Mouse (Mus musculus): ENCODE data around the gene Ankrd44.

Gene Ankrd44

DNA sequence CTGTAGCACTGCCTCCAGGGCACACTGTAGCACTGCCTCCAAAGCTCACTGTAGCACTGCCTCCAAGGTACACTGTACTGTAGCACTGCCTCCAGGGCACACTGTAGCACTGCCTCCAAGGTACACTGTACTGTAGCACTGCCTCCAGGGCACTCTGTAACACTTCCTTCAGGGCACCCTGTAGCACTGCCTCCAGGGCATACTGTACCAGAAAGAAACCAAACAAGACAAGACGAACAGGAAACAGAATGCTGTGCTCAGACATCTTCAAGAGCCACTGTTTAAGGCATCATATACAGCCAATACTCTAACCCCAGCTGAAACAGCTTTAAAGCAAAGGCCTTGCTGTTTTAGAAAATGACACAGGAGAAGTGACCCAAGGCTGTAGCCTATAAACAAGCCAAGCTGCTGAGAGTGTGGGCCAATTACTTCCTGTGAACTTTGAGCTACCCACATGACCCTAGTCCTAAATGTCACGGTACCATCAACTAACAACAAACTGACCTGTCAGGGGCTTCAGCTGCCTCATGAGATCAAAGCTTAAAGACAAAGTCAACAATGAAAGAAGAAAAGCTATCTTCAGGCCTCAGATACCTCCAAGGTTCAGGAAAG lies 43.2 kb downstream of the Ankrd44 start:
- DNase-seq = no peak

DNA sequence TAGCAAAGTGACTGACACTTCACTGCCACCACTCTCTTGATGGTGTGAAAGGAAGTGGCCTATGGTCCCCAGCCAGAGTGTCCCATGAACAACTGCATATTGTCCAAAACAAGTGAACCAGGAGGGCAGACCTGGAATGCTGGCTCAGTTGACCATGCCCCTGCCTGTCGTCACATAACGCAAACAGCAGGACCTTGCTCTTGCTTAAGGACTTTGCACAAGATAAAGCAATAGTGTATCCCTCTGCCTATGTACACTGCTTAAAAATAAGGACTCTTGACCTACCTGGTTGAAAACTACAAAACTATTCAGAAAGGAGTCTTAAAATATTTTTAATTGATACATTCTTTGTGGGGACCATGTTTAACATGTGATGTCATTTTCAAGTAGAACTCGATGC lies 44.7 kb downstream of the Ankrd44 start:
- no peak for DNase-seq

DNA sequence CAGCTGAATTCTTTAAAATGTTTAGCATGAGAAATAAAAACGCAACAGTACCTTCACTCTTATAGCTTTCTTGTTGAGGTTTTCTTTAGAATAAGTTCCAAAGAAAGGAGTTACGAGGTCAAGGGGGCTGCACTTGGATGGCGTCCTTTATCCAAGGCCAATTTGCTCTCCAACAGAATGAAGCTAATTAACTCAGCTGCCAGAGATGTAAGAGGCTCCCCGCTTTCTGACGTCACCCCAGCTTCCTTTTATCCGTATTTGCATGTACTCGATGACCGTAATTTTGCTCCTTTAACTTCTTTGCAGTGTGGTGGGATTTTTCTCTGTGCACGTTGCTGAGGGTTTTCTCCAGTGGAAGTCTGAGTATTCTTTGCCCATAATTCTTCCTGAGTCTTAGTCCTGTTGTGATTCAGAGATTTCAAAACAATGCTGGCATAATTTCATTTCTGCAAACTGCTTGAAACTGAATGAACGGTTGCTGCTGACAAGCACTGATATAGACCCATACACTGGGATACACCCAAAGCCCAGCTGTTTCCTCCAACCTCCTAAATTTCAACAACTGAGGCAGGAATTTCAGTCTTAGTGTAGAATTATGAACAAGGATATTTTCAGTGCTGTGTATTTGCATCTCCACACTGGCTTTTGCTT lies 48.6 kb downstream of the Ankrd44 start:
- no peak for DNase-seq

DNA sequence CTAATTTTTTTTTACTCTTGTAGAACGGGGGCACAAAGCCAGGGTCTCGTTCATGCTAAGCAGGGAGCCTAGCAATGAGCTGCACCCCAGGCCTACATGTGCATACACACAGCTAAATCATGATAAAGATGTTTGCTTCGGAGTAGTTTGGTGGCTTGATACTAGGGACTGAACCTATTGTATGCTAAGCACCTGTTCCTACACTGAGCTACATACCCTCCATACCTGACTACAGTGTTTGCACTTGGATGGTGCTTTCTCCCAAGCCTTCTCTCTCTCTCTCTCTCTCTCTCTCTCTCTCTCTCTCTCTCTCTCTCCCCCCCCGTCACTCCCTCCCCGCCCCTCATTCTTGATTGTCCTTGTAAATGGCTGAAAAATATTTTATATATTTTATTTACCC lies 49.2 kb downstream of the Ankrd44 start:
- DNase-seq = no peak

DNA sequence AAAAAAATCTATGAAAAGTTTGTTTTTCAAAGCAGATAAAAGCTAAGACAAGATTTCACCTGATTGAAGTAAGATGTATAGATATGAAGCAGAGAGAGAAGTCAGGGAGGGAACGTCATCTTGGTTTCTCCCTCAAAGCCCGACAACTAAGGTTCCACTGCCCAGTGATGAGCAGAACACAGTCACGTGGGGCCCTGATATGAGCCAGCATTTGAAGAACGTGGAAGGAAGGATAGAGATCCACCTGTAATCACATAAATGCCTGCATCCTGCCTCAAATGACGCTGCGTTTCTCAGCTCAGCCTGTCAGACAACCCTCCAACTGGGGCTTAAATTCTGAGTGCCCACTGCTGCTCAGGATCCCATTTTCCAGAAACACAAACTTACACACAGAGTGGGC lies 52.1 kb downstream of the Ankrd44 start:
- DNase-seq = no peak

DNA sequence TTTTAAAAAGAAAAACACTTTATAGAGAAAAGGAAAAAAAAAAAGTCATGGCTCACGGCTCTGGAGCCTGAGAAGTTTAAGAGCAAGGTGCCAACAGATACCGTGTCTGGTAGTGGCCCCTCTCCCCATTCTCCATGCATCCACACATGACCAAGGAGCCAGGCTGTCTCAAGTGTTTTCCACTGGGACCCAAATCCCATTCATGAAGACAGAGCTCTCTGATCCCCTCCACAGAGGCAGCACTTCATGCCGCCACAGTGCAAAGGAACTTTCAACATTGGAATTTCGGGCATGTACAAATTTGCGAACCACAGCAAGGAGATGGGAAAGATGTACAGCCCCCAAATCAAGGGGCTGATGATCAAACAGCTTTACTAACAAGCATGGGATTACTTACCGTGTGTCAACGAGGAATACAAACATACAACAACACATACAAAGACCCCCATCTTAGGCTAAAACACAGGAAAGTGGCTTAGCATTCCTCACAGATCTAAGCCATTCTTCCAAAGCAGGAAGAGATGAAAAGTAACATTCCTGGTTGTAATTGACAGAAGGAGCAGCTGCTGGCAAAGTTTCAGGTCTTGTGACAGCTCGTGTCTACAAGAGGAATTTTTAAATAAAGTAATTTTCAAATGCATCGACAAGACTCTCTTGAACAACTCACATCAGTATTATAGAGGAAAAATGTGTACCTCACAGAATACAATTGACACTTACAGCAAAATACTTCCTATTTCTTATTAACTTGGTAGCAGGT lies 53.1 kb downstream of the Ankrd44 start:
- DNase-seq = no peak

DNA sequence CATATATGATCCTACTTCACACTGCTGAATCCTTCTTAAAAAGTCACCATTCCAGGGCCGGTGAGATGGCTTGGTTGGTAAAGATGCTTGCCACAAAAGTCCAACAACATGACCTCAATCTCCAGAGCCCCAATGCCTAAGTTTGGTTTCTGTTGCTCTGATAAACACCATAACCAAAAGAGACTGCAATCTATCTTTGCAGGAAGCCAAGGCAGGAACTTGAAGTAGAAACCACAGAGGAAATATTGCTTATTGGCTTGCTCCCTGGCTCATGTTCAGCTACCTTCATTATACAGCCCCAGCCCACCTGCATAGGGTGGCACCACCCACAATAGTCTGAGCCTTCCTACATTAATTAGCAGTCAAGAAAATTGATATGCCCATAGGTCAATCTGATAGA lies 54.9 kb downstream of the Ankrd44 start:
- no peak for DNase-seq

DNA sequence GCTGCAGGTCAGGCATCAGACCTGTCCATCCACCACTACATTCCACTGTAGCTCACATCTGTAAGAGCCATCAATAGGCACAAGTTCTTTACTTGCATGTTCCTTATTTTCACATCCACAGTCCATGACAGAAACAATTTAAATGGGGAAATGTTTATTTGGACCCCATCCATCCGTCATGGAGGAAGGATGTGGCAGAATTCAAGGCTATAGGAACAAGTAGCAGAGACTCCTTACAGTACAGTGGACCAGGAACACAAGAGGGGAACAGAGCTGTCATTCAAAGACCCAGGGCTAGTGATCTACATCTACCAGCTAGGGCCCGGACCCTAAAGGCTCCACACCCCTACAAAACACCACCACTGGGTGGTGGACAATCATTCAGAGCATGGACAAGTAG lies 55.6 kb downstream of the Ankrd44 start:
- DNase-seq = no peak

DNA sequence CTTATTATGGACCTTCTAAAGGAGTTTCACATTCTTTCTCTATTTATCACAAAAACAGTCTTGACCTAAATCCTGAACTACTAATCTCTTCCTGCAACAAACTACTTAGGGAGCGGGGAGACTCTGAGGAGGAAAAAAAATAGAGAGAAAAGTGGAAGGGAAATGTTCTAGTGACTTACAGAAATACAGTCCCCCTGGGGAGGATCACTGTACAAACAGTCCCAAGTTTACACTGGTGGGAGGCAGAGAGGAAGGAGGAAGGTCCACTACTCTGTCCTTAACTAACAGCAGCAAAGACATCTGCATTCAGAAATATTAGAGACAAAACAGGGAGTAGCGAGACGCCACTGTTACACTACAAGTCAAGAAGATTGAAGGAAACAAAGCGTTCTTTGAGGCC lies 59.0 kb downstream of the Ankrd44 start:
- DNase-seq = no peak

DNA sequence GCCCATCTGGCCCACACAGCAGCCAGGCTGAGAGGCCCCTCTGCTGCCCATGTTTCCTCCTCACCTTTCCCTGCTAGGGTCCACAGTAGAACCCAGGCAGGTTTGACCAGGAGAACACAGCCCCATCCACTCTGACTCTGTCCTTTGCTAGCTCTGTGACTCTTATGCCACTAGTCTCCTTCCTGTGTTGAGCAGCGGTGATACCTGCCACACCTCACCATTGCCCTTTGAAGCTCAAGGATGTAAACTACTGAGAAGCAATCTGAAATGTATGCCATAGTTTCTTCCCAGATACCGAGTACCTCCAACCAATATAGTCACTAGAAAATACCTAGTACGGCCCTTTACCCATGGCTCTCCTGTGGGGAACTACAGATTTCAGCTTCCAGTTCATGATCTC lies 60.1 kb downstream of the Ankrd44 start:
- DNase-seq = no peak

DNA sequence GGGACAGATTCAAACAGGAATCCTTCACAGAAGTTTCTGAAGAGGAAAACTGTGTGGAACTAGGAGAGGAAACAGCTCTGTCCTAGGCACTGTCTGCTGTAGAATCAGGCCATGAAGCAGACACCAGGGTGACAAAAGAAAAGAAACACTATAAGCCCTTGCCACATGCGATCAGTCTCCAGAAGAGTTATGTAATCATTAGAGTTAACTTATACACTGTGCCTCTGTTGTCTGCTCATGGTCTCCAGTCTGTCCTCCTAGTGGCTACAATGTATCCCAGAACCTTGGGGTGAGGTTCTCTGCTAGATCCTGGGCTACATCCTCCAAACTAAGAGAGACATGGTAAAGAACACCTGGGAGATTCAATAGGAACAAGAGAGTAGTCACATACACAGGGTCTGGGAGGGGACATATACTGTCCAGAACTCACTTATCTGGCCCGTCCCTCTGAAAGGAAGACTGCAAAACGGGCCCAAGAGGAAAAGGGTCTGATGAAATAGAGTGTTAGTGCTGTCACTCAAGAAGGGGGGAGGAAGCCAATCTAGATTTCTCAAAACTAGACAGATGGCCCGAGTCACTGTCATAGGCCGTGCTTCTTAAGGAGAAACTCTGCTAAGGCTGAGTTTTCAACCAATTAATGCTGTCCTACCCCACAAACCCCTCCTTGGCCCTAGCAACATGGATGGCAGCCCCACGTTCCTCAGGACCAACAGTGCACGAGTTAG lies 61.1 kb downstream of the Ankrd44 start:
- no peak for DNase-seq

DNA sequence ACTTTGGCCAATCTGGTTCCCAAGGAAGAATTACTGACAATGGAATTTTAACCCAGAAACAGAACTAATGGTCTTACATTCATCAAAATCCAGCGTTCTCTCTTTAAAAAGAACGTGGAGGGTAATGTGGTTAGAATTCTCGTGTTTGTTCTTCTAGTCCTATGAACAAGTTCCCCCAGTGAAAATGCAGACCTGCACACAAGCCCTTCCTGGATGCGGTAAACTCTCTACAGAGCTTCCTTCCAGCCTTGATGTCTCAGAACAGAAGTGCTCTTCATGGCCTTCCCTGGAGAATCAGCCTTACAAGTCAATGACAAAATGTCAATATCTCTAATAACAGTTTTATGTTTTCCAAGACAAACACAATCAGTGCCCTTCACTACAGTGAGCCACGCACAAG lies 65.8 kb downstream of the Ankrd44 start:
- DNase-seq = no peak

DNA sequence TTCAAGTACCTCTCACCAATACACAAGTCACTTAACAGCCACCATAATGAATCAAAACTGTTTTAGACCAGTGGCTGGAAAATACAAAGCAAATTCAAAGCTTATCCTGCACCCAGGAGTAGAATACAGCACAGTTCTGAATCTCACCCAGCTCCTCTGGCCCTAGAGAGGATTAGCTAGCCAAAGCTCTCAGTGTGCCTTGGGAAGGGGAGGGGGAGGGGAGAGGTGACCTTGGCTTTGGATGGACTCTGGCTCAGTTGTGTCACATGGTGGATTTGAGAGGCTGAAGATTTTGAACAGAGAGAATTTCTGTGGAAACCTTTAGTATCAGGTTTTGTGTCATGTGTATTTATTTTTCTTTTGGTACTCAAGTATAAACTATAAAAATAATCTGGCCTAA lies 66.3 kb downstream of the Ankrd44 start:
- DNase-seq = no peak

DNA sequence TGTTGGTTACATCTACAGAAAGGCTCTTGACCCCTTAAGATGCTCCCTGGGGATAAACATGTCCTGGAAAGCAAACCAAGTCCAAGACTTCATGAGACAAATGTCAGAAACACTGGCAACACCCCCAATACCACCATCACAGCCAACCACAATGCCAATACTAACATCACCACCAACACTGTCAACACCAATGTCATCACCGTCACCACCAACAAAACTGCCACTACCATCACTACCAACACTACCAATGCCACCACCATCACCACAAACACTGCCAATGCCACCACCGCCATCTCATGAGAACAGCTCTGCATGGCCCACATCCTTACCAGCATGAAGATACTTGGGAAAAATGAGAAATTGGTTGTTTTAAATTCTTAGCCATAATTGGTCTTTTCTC lies 67.3 kb downstream of the Ankrd44 start:
- no peak for DNase-seq

DNA sequence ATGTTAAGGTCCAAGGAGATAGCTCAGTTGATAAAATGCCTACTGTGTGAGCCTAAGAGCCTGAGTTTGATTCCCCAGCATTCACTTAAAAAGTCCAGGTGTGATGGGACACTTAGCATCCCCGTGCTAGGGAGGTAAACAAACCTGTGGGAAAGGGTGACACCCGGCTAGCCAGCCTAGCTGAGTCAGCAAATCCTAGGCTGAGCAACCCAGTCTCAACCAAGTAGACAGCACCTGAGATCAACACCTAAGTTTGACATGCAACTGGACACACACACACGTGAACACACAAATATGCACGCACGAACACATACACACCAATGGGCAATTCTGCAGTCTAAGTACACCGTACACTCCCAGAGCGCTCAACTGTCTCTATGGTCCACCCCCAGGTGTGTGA lies 69.7 kb downstream of the Ankrd44 start:
- DNase-seq = no peak

DNA sequence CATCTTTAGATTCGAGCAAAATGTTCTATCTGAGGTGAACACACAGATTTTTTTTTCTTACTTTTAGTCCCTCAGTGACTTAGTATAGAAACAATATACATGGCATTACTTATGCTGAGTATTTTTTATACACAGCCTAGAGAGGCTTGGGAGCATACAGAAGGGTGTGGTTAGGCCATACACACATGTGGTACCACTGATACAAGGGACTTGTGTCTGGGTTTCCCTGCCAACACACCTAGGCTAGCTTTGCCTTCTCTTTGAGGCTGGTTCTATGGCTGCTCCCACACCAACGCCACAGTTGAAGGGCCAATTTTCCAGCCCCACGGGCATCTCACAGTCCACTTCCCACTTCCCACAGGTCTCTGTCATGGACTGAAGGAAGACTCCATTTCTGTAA lies 70.2 kb downstream of the Ankrd44 start:
- no peak for DNase-seq

DNA sequence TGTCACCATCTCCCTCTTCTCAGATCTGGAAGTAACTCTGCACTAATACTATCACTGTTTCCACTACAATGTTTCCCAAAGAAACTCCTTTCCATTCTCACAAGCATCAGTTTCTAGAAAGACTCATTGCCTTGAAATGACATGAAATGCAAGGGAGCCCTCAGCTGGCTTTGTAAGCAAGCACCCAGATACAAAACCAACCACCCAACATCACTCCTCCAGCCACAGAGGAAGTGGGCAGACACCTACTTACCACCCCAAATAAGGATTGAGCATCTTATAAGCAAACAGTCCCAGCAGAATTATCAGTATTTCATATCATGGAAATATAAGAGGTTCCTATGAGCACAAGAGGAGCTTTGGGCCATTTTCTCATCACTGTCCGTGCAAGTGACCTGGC lies 71.8 kb downstream of the Ankrd44 start:
- DNase-seq = no peak

DNA sequence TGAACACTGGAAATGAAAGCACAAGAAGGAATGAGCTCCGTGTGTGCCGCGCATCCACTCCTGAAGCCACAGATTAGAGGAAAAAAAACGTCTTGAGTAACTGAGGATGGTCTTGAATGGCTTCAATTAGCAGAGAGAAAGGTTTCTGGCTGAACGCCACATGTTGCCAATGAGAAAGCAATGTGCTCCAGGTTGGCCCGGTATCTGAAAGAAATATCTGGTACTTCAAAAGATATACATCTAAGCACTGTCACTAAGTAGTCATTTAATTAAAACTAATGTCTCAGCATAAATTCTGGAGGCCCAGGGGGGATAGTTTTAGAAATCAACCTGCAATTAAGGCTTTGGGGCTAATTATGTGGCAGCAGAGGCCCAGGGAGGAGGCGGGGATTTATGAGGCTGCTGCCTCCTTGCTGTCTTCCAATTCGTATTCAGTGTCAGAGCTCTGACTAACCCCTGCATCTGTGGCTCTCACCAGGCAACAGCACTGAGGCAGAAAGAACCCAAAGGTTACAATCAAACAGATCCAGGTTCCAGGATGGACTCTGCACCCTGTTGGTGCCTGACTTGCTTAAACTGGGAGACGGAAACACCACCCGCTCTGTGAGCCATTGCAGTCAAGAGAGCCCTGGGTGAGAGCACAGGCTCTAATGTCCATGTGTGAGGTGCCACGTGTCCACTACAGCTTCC lies 72.7 kb downstream of the Ankrd44 start:
- DNase-seq = no peak

DNA sequence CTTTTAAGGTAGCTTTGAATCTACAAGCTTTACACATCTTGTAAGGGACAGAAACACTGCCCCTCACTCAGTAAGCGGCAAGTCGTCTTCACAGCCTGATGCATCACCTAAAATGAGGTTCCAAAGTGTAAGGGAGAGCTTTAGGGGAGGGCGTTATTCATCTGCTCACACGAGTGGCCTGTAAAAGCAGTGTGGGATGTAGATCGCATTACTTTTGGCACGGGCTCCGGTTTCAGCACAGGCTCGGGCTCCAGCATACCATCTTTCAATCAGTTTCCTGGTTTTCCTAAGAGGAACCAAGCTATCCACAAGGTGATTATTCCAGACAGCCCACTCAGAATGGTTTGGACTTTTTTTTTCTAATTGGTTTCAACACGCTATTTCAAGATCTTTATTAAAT lies 74.6 kb downstream of the Ankrd44 start:
- DNase-seq = no peak

DNA sequence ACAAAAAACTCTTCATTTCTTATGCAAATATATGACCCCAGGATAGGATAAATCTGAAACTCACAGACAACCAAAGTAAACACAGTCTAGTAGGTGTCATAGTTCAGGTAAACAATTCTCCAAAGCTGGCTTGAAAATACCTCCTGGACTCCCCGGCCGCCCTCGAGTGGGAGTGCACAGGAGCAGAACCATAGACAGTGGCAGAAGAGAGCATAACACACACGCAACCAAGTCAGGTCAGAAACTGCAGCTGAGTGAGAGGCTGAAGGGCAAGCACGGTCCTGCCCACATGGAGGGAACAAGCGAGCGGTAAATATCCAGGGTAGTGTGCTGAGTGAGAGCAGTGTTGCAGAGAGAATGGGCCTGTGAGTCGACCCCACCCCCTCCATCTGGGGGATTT lies 76.1 kb downstream of the Ankrd44 start:
- DNase-seq = no peak

DNA sequence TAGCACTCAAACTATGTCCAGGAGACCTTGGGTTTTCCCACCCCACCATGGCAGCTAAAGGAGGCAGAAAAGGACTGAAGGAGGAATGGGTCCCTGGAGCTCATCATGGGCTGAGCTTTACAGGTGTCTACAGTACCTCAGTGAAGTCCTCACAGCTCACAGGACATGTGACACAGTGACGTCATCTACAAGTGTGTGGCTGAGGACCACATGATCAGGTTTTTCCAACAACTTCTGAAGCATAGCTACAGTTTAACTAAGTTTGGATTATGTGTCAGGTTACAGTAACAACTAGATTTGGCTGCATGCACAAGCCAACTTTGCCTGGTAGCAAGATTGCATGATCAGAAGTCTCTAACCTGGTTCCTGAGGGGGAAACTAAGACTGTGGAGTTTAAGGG lies 78.9 kb downstream of the Ankrd44 start:
- DNase-seq = no peak

DNA sequence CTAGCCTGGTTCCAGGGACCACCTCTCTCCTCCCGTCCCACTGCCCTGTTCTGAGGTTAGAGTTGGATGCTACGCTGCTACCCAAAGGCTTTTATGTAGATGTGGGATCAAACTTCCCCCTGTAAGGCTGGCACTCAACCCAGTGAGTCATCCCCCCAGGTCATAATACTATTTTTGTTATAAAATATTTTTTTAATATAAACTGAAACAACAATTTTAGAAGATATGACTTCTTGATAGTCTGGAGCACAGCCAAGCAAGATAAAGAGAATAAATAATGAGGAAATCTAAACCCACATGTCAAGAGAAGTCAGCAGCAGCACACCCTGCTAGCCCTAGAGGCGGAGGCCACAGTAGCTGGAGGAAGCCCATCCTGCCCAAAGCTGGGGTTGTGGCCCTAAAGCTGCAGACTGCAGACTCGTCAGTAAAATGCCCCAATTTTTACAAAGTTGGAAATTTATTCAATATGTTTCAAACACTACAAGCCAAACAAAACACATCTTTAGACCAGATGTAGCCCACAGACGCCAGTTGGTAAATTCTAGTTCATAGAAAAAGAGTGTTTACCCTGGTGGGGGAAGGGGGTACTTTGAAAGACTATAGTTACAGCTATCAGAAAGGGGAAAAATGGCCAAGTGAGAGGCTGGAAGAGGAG lies 79.7 kb downstream of the Ankrd44 start:
- no peak for DNase-seq

DNA sequence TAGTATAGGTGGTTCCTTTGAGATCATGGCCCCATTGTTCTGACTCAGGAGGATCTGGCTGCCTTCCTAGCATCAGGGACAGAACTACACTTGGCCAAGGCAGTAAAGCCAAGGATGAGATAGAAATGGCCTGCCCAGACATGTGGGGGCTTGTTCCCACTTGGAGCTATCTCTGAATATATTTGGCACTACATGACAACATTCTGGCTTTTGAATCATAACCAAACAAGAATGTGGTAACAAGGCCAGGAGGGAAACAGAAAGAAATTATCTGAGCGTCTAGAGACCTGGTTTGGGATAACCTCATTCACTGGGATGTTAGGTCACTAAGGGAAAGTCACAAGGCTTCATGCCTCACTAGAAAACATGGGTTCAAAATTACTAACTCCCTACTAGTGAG lies 81.8 kb downstream of the Ankrd44 start:
- DNase-seq = no peak
